27 mouse cellular contexts compared by ENCODE assay signal in the genomic region with DNA sequence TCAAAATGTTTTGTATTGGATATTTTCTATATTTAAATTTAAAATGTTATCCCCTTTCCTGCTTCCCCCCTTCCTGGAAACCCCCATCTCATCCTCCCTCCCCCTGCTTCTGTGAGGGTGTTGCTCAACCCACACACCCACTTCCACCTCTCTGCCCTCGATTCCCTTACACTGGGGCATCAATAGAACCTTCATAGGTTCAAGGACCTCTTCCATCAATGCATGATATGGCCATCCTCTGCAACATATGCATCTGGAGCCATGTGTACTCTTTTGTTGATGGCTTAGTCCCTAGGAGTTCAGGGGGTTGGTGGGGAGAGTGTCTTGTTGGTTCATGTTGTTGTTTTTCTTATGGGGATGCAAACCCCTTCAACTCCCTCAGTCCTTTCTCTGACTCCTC. TPM values are rescaled to one million over a fixed set of nuclear protein-coding genes. Genes with fewer than 3 reads are reported as not detected.
"Had no signal": no experiment of that assay in that cellular context is flagged by ENCODE, and none has a peak within 500 bp of the region (broad histone marks: within the 10 kb centered on the region; RNA-seq: fewer than 3 reads in every experiment).

Gene Mrgpra4, minus strand, starts transcription at position 101 of the 400 bp plus-strand sequence.

- DNase-seq: heart, postnatal 10 days; heart, postnatal 14 days; heart, postnatal 36 days; kidney, adult 11 months; kidney, adult 18-20 months; kidney, adult 2 months; kidney, adult 8-10 months; kidney, adult 9 months; kidney, postnatal 10 days; kidney, postnatal 14 days; kidney, postnatal 25 days; kidney, postnatal 36 days; kidney, postnatal 4 days; layer of hippocampus, adult 9-11 months; layer of hippocampus, postnatal 36 days had no signal

RNA-seq across cellular contexts. Expression of gene Mrgpra4, which starts in this region (rescaled TPM):
- total RNA-seq: heart, postnatal 10 days; heart, postnatal 14 days; heart, postnatal 25 days; heart, postnatal 36 days; hematopoietic stem cell, adult 5-6 weeks; hindbrain, postnatal 0 days; layer of hippocampus, adult 18-20 months; layer of hippocampus, adult 2 months; layer of hippocampus, adult 8-10 months; layer of hippocampus, postnatal 10 days; layer of hippocampus, postnatal 14 days; layer of hippocampus, postnatal 25 days; layer of hippocampus, postnatal 36 days; left cerebral cortex, adult 18-20 months; left cerebral cortex, adult 2 months; left cerebral cortex, adult 8-10 months had no signal
